Mouse (Mus musculus): ENCODE results near the gene Pex6.
A peak's percentile ranks its signal among the peaks of the same experiment; 100 is the strongest.

The Pex6 gene

GRCm38 (mm10) chr17:46773278-46774130 is 62.2 kb downstream of the Pex6 start:
- DNase-seq (ENCODE audit: low read depth, low spot score), result peak; percentile 57

GRCm38 (mm10) chr17:46774131-46774472 is 62.8 kb downstream of the Pex6 start:
- DNase-seq (ENCODE audit: low read depth, low spot score), result no peak

GRCm38 (mm10) chr17:46775070-46775469 is 63.8 kb downstream of the Pex6 start:
- no peak for DNase-seq (ENCODE audit: low read depth, low spot score)

Data from ZHBTc4 (cell line).